ENCODE assay signal across 16 mouse cellular contexts in the genomic region with DNA sequence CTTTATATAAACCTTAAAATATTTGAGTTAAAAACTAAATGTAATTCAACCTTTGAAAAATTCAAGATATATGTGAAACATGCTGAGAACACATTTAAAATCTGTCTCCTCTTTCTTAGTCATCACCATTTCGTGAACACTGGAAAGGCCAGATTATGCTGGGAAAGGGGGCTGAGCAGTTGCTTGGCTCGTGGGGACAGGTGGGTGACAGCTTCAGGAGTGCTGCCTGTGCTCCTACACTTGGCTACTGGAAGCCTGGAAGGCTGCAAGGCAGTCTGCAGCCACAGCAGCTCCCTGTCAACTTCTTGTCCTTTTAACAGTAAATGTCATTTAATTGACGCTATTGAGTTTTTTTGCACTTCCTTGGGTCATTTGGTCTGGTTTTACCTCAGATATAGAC. TPM values are rescaled to one million over a fixed set of nuclear protein-coding genes. Genes with fewer than 3 reads are reported as not detected.
DNase-seq lines count a peak whose midpoint lies in the region; TF ChIP-seq lines count a peak whose summit lies in the region.
"Had no signal": no experiment of that assay in that cellular context is flagged by ENCODE, and none has a peak within 500 bp of the region (broad histone marks: within the 10 kb centered on the region; RNA-seq: fewer than 3 reads in every experiment).

No protein-coding gene starts in this region.

- intact Hi-C loops in left cerebral cortex, adult 2 months (cut with DNase I): loop anchor here (2.0 kb wide), 1 partner anchor 43 kb away; no protein-coding TSS in a partner anchor
- intact Hi-C loops in left cerebral cortex, postnatal 14 days (cut with DNase I): no loop called here

- H3K4me3 ChIP-seq in left cerebral cortex, adult 2 months: no peak overlapping the region

- H3K27ac ChIP-seq in left cerebral cortex, adult 2 months: peak overlapping the region; percentile 7; the same call in 1 of the 2 replicates

- no peak for DNase-seq in left cerebral cortex, adult 2 months (ENCODE audit: extremely low spot score in 1 of 2, low spot score in 2 of 2)
- DNase-seq in left cerebral cortex, postnatal 14 days (ENCODE audit: low spot score in 2 of 2): no peak
- peak; percentile 66 for DNase-seq in brain, adult 2 months (ENCODE audit: low read depth, low spot score)
- DNase-seq in gastrocnemius, postnatal 10 days: no peak
- DNase-seq: adrenal gland, adult 2 months; adrenal gland, adult 8-10 months; adrenal gland, postnatal 10 days; adrenal gland, postnatal 14 days; adrenal gland, postnatal 25 days; adrenal gland, postnatal 36 days; B cell, adult 2 months; cerebellum, adult 11 months; cerebellum, adult 11-12 months; cerebellum, adult 18-20 months; cerebellum, adult 2 months had no signal

- TF ChIP-seq CTCF in left cerebral cortex, adult 2 months (IDR thresholded peaks at IDR 0.05): no peak

RNA-seq across cellular contexts. Expression of gene Pemt, which starts 40.4 kb away (rescaled TPM):
- 1 to 10 TPM; 4.7 to 6.7 TPM for total RNA-seq in left cerebral cortex, adult 2 months (2021)
- 1 to 10 TPM; 4.9 to 6.1 TPM for total RNA-seq in left cerebral cortex, postnatal 14 days (2021)
- total RNA-seq in gastrocnemius, postnatal 10 days (2021): 1 to 10 TPM; 3.0 to 4.0 TPM

RNA-seq across cellular contexts. Expression of gene Rasd1, which starts 41.1 kb away (rescaled TPM):
- 10 to 100 TPM; 12.0 to 20.5 TPM for total RNA-seq in left cerebral cortex, adult 2 months (2021)
- total RNA-seq in left cerebral cortex, postnatal 14 days (2021): 1 to 10 TPM; 6.5 to 6.6 TPM
- 1 to 10 TPM; 1.5 to 3.0 TPM for total RNA-seq in gastrocnemius, postnatal 10 days (2021)
- total RNA-seq: MEL had no signal

RNA-seq across cellular contexts. Expression of gene Med9, which starts 57.9 kb away (rescaled TPM):
- total RNA-seq in left cerebral cortex, adult 2 months (2021): 10 to 100 TPM; 40.6 to 40.9 TPM
- total RNA-seq in left cerebral cortex, postnatal 14 days (2021): 10 to 100 TPM; 34.0 to 34.2 TPM
- 10 to 100 TPM; 17.1 to 18.1 TPM for total RNA-seq in gastrocnemius, postnatal 10 days (2021)
